Mouse (Mus musculus) hindbrain, embryonic 15.5 days (tissue): Measurements from ENCODE around the gene Ppil4. TPM values are rescaled to one million over a fixed set of nuclear protein-coding genes. Genes with fewer than 3 reads are reported as not detected.

ENCODE experiments used
- ATAC-seq: fragments of 200-750 bp; cut with Nextera tagmentation; 2 replicates; pipeline ENCODE4 v1.8.0; 2017; ENCODE audit warnings: low read depth, moderate number of reproducible peaks, moderate TSS enrichment; ENCODE audit not compliant: low FRiP score
- H3K27ac ChIP-seq: fragments of 300-500 bp; sonication (generic); replicated peaks from 2 replicates; pipeline ENCODE4 v1.5.1; 2015; ENCODE audit warnings: mild to moderate bottlenecking, inconsistent platforms
- H3K27me3 ChIP-seq: fragments of 300-500 bp; sonication (generic); 2 replicates; pipeline ENCODE4 v1.6.1; 2015; ENCODE audit warnings: control low read depth, inconsistent platforms
- H3K36me3 ChIP-seq: fragments of 300-500 bp; sonication (generic); 2 replicates; pipeline ENCODE4 v1.6.1; 2015; ENCODE audit warnings: control low read depth, inconsistent platforms
- H3K4me1 ChIP-seq: fragments of 300-500 bp; sonication (generic); replicated peaks from 2 replicates; pipeline ENCODE4 v1.6.1; 2015; ENCODE audit warnings: control low read depth, inconsistent platforms
- H3K4me2 ChIP-seq: fragments of 300-500 bp; sonication (generic); 2 replicates; pipeline ENCODE4 v1.6.1; 2015; ENCODE audit warnings: moderate library complexity, mild to moderate bottlenecking, inconsistent platforms
- H3K4me3 ChIP-seq: fragments of 300-500 bp; sonication (generic); 2 replicates; pipeline ENCODE4 v1.5.1; 2015; ENCODE audit warnings: mild to moderate bottlenecking, inconsistent platforms
- H3K9ac ChIP-seq: fragments of 300-500 bp; sonication (generic); 2 replicates; pipeline ENCODE4 v1.6.1; 2015; ENCODE audit warnings: inconsistent platforms
- H3K9me3 ChIP-seq: fragments of 300-500 bp; sonication (generic); 2 replicates; pipeline ENCODE4 v1.6.1; 2016; ENCODE audit warnings: control low read depth, inconsistent platforms
- WGBS: fragments of 180-500 bp; shearing (Covaris S2); methylation state at CpG from one replicate; pipeline ENCODE4 v1.1.7; 2015; 5-methylcytosine and 5-hydroxymethylcytosine counted together
- polyA plus RNA-seq: library from polyadenylated mRNA; unstranded; fragments of >200 nt; fragmentation: Nextera tagmentation; extraction: Ambion mirVana; gene quantifications from 2 replicates; pipeline ENCODE4 v1.2.1, GENCODE M21; 2015

Ppil4 gene
- polyA plus RNA-seq, 1 experiment from 2014 or later: 45.4 TPM

DNA sequence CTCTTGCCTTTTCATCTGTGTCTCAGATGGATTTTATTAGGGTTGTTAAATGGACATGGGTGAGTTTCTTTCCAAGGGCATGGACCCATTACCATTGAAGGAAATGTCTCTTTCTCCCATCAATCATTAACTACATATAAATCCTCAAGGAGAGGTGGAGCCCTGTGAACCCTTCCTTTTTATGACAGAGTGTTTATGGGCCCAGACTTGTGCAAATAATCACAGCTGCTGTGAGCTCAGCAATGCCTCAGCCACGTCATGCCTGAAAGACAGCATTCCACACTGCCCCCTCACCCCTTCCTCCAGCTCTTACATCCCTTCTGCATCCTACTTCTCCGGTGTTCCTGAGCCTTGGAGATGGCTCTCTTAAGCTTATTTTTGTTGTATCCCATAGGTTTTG lies 5.4 kb upstream of the Ppil4 start:
- H3K4me1 ChIP-seq: peaks cover 11% of the 10 kb centered on the region
- no peak overlapping the region for H3K27ac ChIP-seq
- no peak overlapping the region for H3K9ac ChIP-seq
- H3K36me3 ChIP-seq: 0 out of 2 replicates have a peak, but pooled peaks cover 7% of the 10 kb centered on the region
- H3K9me3 ChIP-seq: no peaks in the 10 kb centered on the region
- no peaks in the 10 kb centered on the region for H3K27me3 ChIP-seq
- 48% methylated on average over 2 of the region's 2 CpGs for WGBS
- no peak overlapping the region for H3K4me3 ChIP-seq
- ATAC-seq: no peak
- no peak overlapping the region for H3K4me2 ChIP-seq

DNA sequence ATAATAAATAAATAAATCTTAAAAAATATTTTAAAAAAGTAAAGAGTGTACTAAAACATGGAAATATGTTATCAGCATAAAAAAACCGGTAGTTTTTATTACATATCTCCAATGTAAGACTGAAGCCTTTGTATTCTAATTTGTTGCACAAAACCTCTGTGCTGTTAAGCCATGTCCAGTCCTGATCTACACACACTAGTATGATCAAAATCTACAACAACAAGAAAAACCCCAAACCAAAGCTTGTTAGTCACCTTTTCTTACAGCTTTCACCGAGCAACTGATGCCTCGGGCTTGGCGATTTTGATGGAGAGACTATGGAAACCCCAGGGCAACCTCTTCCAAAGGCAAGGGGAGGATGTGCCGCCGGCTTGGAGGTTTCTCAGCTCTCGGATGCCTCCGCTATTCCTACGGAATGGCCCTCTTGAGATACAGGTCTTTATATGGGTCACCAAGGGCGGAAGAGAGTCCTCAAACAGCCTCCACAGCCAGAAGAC lies 389 bp upstream of the Ppil4 start:
- H3K36me3 ChIP-seq: peaks cover 18% of the 10 kb centered on the region
- under 1% methylated on average over 10 of the region's 10 CpGs for WGBS
- H3K4me3 ChIP-seq: peak overlapping the region; percentile 70
- H3K4me1 ChIP-seq: peaks cover 28% of the 10 kb centered on the region
- H3K27ac ChIP-seq: peak overlapping the region; percentile 81
- peak; percentile 70 for ATAC-seq
- H3K27me3 ChIP-seq: no peaks in the 10 kb centered on the region
- no peaks in the 10 kb centered on the region for H3K9me3 ChIP-seq
- H3K4me2 ChIP-seq: peak overlapping the region; percentile 85
- H3K9ac ChIP-seq: peak overlapping the region; percentile 83

DNA sequence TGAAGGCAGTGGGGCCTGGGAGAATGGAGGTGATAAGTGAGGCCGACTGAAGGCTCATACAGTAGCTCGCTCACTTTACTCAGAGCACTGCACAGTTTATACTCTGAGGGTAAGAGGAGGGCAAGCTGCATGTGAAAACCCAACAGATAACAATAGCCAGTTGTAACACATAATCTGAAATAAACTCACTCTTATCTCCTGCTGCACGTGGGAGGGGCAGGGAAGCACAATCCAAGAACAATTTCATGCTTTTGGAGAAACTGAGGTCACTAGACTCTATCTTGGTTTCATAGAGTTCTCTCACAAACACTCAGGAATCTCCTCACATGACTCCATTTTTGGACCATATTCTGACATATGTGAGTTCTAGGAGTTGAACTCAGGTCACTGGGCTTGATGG lies 8.6 kb downstream of the Ppil4 start:
- no peak overlapping the region for H3K27ac ChIP-seq
- no peaks in the 10 kb centered on the region for H3K4me1 ChIP-seq
- no peak overlapping the region for H3K4me2 ChIP-seq
- H3K9me3 ChIP-seq: no peaks in the 10 kb centered on the region
- WGBS: 96% methylated on average over 3 of the region's 3 CpGs
- H3K9ac ChIP-seq: no peak overlapping the region
- peaks cover 78% of the 10 kb centered on the region for H3K36me3 ChIP-seq
- no peak for ATAC-seq
- no peaks in the 10 kb centered on the region for H3K27me3 ChIP-seq
- no peak overlapping the region for H3K4me3 ChIP-seq

DNA sequence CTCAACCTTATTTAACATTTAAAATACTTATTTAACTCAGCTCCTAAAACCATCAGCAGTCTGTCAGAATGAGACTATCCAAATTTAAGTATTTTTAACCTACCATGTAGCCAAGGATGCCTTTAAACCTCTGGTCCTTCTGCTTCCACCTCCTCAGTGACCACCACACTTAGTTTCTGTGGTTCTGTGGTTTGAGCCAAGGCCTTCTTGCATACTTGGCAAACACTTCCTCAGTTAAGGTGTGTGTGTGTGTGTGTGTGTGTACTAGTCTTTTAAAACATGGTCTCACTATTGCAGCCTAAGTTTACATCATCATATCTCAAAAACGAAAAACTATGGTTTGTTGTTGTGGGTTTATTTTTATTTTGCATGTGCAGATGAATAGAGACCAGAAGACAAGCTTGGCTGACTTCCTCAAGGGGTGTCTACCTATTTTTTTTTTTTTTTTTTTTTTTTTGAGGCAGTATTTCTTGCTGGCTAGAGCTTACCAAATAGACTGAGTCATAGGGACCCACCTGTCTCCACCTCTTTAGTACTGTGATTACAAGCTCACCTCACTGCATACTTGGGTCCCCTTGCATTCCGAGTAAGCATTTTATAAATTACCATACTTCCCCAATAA lies 9.9 kb downstream of the Ppil4 start:
- Histone ChIP-seq H3K36me3 (peaks cover 71% of the 10 kb centered on the region), H3K4me2 (no peak overlapping the region), H3K9ac (no peak overlapping the region), H3K27me3 (no peaks in the 10 kb centered on the region), H3K9me3 (no peaks in the 10 kb centered on the region), H3K27ac (no peak overlapping the region), H3K4me1 (no peaks in the 10 kb centered on the region), H3K4me3 (no peak overlapping the region)
- no peak for ATAC-seq
- 93% methylated on average over 2 of the region's 2 CpGs for WGBS

DNA sequence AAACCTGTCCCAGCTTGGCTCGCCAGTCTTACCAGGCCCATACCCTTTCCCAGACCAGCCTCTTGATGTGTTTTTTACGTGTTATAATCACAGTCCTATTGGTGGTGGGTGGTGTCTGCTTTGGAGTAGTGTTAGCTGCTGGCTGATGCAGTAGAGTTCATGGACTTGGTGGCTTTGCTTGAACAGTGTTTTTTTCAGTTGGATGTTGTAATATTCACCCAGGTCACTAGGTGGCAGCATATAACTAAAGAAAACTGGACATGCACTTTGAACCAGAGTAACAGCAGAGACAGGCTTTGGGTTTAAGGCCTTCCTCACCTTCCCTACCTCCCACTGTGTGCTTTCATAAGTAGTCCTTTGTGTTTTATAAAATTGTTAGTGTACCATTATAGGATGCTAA lies 17.2 kb downstream of the Ppil4 start:
- no peak overlapping the region for H3K27ac ChIP-seq
- no peaks in the 10 kb centered on the region for H3K27me3 ChIP-seq
- H3K4me3 ChIP-seq: no peak overlapping the region
- no peaks in the 10 kb centered on the region for H3K9me3 ChIP-seq
- no peak overlapping the region for H3K9ac ChIP-seq
- no peaks in the 10 kb centered on the region for H3K4me1 ChIP-seq
- no peak overlapping the region for H3K4me2 ChIP-seq
- 0 out of 2 replicates have a peak, but pooled peaks have one; percentile 48 for ATAC-seq
- 35% methylated on average over 2 of the region's 2 CpGs for WGBS
- peaks cover 50% of the 10 kb centered on the region for H3K36me3 ChIP-seq

DNA sequence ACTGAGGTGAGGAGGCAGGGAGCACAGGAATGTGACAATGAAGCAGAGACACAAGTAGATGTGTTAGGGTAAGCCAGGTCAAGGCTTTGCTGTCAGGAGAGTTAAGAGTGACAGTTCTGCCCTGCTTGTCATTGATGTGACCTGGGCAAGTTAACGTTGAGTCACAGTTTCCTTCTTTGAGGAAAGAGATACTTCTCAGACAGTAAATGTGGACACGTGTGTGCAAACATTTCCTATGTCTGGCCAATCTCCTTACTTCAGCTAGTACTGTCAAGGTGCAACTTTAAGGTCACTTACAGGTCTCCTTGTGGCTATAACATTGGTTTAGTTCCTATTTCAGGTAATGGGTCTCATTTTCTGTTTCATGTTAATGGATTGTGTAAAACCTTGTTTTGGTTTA lies 23.8 kb downstream of the Ppil4 start:
- Histone ChIP-seq H3K4me3 (no peak overlapping the region), H3K4me1 (no peaks in the 10 kb centered on the region), H3K4me2 (no peak overlapping the region), H3K9ac (no peak overlapping the region), H3K27ac (no peak overlapping the region), H3K9me3 (no peaks in the 10 kb centered on the region), H3K36me3 (peaks cover 36% of the 10 kb centered on the region), H3K27me3 (no peaks in the 10 kb centered on the region)
- ATAC-seq: no peak
- 84% methylated on average over 2 of the region's 2 CpGs for WGBS

DNA sequence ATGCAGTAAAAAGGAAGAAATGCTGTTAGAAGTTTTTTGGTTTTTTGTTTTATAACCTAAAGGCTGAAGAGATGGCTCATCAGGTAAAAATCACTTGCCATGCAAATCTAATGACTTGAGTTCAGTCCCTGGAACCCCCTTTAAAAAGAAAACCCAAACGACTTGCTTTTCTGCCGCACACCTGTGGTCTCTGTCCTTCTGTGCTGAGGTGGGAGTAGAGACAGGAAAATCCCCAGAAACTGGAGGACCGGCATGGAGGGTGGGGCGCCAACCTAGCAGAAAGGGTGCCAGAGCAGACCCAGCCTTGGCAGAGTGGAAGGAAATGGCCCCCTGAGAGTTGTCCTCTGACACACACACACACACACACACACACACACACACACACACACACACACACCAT lies 26.0 kb downstream of the Ppil4 start:
- WGBS: 92% methylated on average over 4 of the region's 4 CpGs
- H3K9ac ChIP-seq: no peak overlapping the region

DNA sequence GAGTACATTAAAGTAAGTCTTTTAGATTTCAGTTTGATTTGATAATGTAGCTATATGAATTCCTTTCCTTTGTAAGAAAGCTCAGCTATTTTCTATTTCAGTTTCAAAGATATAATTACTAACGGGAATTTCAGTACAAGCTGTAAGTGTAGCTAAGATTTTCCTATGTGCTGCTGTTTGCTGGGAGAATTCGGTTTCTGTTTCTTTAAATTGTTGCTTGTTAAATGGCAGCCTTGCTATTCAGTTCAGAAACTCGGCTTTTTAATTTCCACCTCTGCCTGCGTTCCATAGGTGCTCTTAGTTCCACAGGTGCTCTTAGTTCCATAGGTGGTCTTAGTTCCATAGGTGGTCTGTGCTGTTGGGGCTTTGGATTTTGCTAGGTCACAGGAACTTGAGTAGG lies 26.5 kb downstream of the Ppil4 start:
- no peak for ATAC-seq
- Histone ChIP-seq H3K4me2 (no peak overlapping the region), H3K9me3 (no peaks in the 10 kb centered on the region), H3K27ac (no peak overlapping the region), H3K36me3 (peaks cover 39% of the 10 kb centered on the region), H3K4me1 (no peaks in the 10 kb centered on the region), H3K4me3 (no peak overlapping the region), H3K27me3 (no peaks in the 10 kb centered on the region), H3K9ac (no peak overlapping the region)
- 96% methylated on average over 4 of the region's 4 CpGs for WGBS

More for the DNA sequence above, 26.0 kb downstream of the Ppil4 start:
- ATAC-seq: no peak
- no peak overlapping the region for H3K4me2 ChIP-seq
- no peak overlapping the region for H3K4me3 ChIP-seq
- H3K27me3 ChIP-seq: no peaks in the 10 kb centered on the region
- H3K36me3 ChIP-seq: peaks cover 40% of the 10 kb centered on the region
- H3K9me3 ChIP-seq: no peaks in the 10 kb centered on the region
- no peaks in the 10 kb centered on the region for H3K4me1 ChIP-seq
- H3K27ac ChIP-seq: no peak overlapping the region

DNA sequence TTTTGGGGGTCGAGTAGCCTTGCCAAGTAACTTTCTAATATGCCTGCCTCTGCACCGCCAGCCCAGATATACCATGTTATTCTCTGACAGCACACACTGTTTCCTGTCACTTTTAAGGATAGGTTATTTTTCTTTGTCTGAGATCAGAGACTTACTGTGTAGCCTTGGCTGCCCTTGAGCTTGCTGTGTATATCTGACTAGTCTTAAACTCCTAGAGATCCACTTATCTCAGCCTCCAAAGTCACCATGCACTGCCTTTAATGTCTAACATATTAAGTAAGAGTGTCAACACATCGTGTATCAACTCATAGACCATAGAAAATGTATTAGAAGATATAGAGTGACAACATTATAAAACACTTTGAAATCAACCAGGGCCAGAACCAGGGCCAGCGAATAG lies 26.9 kb downstream of the Ppil4 start:
- H3K9ac ChIP-seq: no peak overlapping the region
- H3K4me3 ChIP-seq: no peak overlapping the region
- H3K27ac ChIP-seq: no peak overlapping the region
- peaks cover 35% of the 10 kb centered on the region for H3K36me3 ChIP-seq
- no peaks in the 10 kb centered on the region for H3K4me1 ChIP-seq
- 95% methylated on average over 4 of the region's 4 CpGs for WGBS
- ATAC-seq: no peak
- H3K4me2 ChIP-seq: no peak overlapping the region
- no peaks in the 10 kb centered on the region for H3K27me3 ChIP-seq
- H3K9me3 ChIP-seq: no peaks in the 10 kb centered on the region

DNA sequence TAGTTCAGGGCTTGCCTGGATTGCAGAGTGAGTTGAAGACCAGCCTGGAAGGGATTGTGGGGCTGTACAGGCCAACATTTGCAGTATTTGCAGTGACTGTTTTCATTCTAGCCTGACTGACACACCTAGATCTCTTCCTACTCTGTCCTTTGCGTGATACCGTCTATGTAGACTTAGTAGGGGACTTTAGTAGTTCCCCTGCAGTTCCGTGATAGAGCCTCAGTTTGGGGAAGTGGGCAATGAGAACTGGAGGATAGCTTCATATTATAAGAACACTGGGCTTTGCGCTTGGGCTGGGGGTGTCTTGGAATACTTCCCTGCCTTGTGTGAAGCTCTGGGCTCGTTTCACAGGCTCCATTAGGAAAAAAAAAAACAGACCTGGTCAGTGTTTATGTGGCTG lies 27.5 kb downstream of the Ppil4 start:
- 89% methylated on average over 5 of the region's 5 CpGs for WGBS
- peaks cover 34% of the 10 kb centered on the region for H3K36me3 ChIP-seq
- no peak overlapping the region for H3K4me2 ChIP-seq
- no peak for ATAC-seq
- H3K27me3 ChIP-seq: no peaks in the 10 kb centered on the region
- H3K9me3 ChIP-seq: no peaks in the 10 kb centered on the region
- H3K4me3 ChIP-seq: no peak overlapping the region
- no peak overlapping the region for H3K27ac ChIP-seq
- no peaks in the 10 kb centered on the region for H3K4me1 ChIP-seq
- H3K9ac ChIP-seq: no peak overlapping the region

DNA sequence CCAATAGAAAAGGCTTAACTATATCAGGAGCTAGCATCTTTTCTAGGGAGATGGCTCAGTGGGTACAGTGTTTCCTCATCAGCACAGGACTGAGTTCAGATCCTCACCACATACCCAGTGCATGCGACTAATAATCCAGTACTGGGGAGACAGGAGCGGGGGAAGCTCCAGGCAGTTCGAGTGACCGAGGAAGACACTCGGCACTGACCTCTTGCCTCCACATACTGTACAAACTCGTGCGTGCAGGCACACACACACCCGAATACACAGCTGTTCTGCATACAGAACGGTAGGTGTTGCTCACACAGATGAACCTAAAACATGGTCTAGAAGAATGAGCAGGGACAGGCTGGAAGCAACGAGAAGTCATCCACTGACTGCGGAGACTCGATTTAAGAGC lies 29.3 kb downstream of the Ppil4 start:
- no peaks in the 10 kb centered on the region for H3K9me3 ChIP-seq
- no peak overlapping the region for H3K4me3 ChIP-seq
- 94% methylated on average over 12 of the region's 12 CpGs for WGBS
- H3K27me3 ChIP-seq: no peaks in the 10 kb centered on the region
- peaks cover 36% of the 10 kb centered on the region for H3K36me3 ChIP-seq
- no peak for ATAC-seq
- H3K4me2 ChIP-seq: no peak overlapping the region
- H3K4me1 ChIP-seq: no peaks in the 10 kb centered on the region
- no peak overlapping the region for H3K9ac ChIP-seq
- no peak overlapping the region for H3K27ac ChIP-seq

DNA sequence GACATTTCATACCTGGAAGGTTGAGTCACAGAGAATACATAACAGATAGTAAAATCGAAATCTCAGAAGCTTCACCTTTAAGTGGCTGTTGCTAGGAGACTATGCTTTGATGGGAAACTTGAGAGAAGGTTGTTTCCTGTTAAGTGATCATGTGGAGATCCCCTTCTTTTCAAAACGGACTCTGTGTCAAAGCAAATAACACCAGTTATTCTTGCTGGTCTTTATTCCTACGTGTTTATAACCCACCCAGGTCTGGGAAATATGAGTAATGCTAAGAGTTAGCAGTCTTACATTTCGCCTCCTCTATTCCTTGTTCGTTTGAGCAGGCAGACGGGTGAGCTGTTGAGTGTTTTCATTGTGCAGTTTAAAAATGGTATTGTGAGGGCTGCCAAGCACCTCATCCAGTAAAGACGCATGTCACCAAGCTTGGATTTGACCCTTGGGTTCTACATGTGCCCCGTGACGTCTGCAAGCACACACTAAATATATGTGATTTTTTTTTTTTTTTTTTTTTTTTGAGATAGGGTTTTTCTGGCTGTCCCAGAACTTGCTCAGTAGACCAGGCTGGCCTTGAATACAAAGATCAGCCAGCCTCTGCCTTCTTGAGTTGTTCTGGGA lies 32.1 kb downstream of the Ppil4 start:
- ATAC-seq: no peak
- Histone ChIP-seq H3K27me3 (no peaks in the 10 kb centered on the region), H3K4me2 (no peak overlapping the region), H3K4me1 (no peaks in the 10 kb centered on the region), H3K9ac (no peak overlapping the region), H3K4me3 (no peak overlapping the region), H3K36me3 (peaks cover 27% of the 10 kb centered on the region), H3K27ac (no peak overlapping the region), H3K9me3 (no peaks in the 10 kb centered on the region)
- 88% methylated on average over 9 of the region's 9 CpGs for WGBS

DNA sequence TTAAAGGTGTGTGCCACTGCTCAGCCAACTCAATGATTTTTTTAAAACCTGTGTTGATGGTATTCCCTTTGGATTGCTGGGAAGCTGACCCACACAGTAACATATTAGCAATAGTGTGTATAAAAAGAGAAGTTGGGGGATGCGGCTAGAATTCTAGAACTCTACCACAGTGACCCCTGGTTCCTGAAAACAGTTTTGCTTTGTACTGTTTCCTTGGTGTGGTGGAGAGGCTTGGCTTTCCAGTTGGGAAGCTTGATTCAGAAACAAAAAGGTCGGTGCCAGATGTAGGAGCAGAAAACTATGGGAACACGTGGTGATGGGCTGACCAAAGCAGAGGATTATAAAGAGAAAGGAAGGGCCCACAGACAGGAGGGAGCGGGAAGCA lies 32.6 kb downstream of the Ppil4 start:
- no peaks in the 10 kb centered on the region for H3K4me1 ChIP-seq
- no peak overlapping the region for H3K4me3 ChIP-seq
- H3K27ac ChIP-seq: no peak overlapping the region
- no peaks in the 10 kb centered on the region for H3K27me3 ChIP-seq
- H3K36me3 ChIP-seq: peaks cover 27% of the 10 kb centered on the region
- H3K4me2 ChIP-seq: no peak overlapping the region
- no peaks in the 10 kb centered on the region for H3K9me3 ChIP-seq
- no peak overlapping the region for H3K9ac ChIP-seq
- WGBS: 93% methylated on average over 4 of the region's 4 CpGs
- no peak for ATAC-seq
